Mouse (Mus musculus): ENCODE measurements around the gene Nav2. TPM values are rescaled to one million over a fixed set of nuclear protein-coding genes. Genes with fewer than 3 reads are reported as not detected.

Nav2 gene
- total RNA-seq, 2 experiments from 2014 or later, result 77.4 to 100 TPM

DNA sequence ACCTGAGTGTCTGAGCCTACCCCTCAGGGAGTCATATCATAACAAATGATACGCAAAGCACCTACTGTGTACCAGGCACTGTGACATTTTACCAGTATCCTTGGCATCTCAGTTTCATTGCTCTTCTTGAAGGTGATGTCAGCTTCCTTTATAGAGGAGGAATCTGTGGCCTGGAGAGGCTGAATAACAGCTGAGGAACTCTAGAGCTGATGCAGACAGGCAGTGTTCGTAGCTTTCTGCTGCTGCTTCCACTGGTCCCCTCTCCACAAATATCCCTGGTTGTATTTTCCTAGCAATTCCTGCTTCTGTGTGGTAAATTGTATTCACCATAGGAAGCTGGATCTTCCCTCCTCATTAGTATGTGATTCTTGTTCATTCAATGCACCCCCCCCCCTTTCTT is 462.8 kb downstream of the Nav2 start:
- DNase-seq, result no peak

DNA sequence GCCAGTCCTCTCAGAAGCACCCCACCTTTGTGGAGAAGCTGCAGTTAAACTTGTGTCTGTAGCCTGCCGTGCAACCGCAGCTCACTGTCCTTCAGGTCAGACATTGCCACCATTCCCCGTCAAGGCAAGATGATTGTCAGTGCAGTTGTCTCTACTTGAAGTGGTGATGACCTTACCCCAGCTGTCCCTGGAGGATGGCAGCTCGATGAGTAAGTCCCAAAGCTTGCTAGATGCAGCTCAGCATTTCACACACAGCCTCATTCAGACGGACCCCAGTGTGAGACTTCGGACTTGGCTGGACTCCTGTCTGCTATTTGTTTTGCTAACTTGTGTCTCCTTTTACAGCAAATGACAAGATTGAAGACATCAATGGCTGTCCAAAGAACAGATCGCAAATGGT is 463.5 kb downstream of the Nav2 start:
- DNase-seq, result no peak

DNA sequence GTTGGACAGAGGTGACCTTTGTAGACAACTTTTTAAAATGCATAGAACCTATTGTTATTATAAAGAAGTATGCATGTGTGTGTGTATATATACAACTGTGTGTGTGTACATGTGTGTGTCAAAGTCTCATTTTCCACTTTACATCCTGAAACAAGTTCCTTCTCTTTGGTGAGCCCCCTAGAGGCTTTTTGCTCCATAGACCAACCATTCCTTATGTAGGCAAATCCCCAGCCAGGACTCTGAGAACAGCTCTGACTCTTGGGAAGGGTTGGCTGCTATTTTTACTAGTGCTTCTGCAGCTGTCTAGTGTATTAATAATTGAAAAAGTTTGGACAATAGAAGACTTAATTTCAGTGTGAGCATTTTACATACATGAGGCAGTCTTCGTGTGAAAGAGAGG is 464.7 kb downstream of the Nav2 start:
- DNase-seq, result no peak

DNA sequence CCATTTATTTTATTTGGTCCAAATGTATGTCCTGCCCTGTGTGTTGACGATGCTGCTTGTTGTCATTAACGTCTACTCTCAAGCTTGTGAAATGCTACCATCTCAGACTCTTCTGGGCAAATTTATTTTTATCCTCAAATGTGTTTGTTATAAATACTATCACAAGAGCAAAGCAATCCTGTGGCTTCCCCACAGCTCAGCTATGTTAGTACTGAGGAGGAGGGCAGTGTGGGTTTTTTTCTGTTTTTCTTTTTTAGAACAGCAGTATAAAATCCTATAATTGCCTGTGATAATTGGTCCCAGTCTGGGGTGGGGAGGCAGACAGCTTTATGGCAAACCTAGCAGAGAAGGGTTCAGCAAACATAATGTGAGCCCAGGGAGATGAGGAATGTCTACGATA is 465.1 kb downstream of the Nav2 start:
- DNase-seq, result no peak

DNA sequence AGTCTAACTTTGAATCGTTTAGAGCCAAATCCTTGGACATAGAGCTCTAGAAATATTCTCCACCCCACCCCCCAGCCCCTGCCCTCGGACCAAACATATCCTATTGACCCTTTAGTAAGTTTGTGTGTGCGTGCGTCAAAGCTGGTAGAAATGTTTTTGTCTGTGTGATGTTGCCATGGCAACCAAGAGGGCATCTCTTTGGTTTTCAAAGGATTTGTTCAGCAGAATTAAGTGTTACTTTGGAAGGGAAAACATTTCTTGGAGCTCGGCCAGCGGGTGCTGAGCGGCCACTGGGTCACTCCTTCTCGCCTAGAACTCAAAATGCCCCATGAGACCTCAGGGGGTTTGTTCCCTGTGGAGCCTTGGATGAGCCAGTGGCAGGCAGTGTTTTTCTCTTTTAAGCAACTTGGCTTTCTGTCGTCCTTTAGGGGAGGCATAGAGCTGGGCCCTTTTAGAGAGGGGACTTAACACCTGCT is 467.0 kb downstream of the Nav2 start:
- DNase-seq, result no peak

DNA sequence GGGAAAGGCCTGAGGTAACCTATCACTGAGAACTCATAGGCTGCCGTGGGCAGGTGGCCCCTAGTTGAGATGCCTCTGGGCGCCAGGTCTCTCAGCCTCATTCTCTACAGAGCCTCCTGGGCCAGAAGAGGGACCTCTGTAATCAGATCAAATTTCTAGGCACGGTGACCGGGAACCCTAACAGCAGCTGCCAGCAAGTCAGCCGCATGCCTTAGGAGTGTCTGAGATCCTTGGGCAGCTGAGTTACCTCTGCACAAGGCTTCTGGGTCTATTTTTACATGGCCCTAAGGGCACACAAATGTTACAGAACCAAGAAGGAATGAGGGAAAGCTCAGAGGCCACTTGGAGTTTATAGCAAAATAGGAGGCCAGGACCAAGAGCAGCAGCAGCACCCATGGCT is 470.1 kb downstream of the Nav2 start:
- DNase-seq, result no peak

DNA sequence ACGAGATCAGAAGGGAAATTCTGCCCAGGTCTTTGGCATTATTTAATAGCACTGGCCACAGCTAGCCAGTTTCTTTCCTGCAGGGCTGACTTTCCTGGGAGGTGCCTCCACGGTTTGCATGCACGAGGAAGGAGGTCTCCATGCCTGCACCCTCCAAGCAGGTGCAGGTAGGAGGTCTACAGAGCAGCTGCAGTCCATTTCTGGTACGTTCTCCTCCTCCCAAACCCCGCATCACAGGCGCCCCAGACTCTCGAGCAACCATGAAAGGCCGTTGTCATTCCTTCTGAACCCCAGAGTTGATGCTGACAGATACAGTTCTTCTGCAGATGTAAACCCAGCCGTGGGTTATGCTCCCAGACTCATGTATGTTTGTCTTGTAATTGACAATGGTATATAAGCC is 472.4 kb downstream of the Nav2 start:
- no peak for DNase-seq

DNA sequence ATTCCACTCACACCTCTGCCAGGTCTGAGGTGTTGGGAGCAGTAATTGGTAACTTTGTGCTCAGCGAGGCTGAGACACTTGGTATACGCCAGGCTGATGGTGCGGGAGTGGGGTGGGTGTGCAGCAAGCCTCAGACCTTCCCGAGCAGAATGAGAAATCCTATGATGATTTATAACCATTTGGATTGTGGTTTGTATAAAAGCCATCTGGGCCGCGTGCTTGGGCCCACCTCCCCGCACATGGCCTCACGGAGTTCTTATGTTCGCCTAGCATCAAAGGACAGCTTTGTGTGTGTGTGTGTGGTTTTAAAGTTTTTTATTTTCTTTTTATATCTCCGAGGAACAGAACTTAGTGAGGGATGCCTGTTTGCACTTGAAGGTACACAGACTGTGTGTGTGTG is 474.4 kb downstream of the Nav2 start:
- DNase-seq, result peak; percentile 50 to 60

DNA sequence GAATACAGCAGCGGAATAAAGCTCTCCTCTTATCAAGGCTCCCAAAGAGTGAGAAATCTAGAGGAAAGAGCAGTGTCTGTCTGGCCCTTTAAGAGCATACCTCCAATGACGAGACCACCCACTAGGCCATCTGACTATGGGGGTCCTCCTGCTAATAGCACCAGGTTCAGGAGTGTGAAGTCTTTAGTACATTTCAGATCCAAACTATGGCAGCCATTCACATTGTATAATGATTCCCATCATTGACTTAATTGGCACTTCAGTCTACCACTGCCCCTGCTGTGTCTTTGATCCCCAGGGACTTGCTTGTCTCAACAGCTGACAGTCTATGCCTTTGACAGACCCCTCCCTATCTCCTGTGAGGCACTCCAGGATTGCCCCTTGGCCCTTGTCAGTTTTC is 479.6 kb downstream of the Nav2 start:
- no peak for DNase-seq

DNA sequence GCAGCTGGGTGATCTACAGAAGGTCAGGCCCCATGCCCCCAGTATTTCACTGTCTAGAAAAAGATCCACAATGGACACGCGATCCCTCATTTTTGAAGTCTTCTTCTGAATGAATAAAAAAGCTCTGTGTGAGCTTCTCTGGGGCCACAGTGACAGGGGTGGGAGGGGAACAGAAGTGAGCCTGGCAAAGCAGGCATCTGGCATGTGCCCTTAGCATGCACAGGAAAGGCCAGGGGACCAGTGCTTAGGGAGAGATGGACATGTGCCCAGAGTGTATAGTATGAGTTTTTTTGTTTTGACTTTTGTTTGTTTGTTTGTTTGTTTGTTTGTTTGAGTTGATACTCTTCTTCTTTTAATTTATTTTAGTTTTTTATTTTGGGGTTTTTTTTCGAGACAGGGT is 481.8 kb downstream of the Nav2 start:
- no peak for DNase-seq

DNA sequence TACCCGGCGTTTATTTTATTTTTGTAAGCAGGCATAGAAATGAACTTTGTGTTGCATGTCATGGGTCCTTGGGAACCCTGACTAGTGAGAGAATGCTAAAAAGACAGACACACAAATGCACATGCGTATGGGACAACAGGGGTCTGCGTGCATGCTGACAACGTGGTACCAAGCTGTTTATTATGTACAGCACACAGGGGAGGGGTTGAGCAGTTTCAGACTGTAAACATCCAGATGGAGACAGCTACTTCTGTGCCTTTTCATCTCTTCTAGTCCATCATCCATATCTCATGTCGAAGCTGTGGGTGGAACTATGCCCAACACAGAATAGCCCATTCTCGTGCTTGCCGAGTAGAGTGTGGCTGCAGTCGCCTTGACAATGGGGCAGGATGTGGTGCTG is 482.3 kb downstream of the Nav2 start:
- DNase-seq, result no peak

DNA sequence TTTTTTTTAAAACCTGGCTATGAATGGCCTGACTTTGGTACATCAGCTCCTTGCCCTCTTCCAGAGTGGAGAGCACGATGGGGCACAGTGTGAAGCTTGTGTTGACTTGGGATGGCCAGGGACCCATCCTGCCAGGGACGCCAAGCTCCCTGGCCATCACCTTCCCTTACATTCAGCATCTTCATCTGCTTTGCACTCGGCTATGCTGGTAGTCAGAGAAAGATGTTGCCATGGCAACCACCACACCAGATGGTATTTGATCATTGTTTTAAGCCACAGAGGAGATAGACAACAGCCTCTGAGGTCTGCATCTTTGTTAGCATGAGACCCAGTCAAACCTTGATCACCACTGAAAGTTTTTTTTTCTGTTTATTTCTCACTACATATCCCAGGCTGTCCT is 483.7 kb downstream of the Nav2 start:
- peak in 1 of 2 experiments; percentile 64 for DNase-seq

DNA sequence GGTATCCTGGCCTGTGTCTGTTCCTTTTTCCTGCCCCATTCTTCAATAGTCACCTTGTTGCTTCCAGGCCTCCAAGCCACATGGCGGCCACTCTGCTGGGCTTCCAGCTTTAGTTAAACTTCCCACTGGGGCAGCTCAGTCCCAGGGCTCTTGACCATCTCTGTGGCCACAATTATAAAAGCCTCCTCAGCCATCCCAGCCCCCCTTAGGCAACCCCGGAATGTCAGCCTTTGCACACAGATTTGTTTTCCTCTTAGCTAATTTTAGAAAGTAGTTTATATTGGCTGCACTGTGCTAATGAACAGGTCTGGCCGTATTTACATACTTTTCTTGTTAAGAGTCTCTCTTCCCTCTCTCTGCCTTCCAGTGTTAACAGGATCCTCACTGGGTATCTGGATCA is 484.3 kb downstream of the Nav2 start:
- no peak for DNase-seq

DNA sequence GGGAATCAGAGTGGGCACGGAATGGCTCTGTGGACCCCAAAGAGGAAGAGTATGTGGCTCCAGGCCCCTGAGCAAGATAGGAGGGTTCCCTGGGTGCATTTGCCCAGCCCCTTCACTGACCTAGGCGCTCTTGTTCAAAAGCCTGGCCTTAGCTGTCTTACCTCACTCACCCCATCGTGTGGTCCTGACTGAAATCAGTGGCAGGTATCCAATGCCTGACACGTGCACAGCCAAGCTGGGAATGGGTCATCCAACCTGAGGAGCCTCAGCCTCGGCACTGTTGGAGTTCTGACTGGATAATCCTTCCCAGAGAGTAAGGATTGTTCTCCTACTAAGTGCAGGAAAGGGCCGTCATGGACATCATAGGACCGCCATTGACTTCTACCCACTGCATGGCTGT is 485.3 kb downstream of the Nav2 start:
- DNase-seq, result no peak

DNA sequence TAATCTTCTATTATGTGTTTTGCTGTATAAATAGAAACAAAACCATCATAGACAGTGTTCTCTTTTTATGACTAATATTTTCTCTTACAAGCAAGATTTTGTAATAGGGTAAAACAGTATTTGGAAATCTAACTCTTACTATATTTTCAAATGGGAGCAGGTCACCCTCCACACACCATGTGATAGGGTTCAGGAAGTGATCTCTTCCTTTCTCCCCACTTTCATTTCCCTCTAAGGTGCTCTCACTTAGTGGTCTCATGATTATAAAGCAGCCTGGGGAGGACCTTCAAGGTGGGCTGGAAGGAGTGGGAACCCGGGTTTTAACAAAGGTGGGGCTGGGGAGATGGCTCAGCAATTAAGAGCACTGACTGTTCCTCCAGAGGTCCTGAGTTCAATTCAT is 487.7 kb downstream of the Nav2 start:
- DNase-seq, result no peak

DNA sequence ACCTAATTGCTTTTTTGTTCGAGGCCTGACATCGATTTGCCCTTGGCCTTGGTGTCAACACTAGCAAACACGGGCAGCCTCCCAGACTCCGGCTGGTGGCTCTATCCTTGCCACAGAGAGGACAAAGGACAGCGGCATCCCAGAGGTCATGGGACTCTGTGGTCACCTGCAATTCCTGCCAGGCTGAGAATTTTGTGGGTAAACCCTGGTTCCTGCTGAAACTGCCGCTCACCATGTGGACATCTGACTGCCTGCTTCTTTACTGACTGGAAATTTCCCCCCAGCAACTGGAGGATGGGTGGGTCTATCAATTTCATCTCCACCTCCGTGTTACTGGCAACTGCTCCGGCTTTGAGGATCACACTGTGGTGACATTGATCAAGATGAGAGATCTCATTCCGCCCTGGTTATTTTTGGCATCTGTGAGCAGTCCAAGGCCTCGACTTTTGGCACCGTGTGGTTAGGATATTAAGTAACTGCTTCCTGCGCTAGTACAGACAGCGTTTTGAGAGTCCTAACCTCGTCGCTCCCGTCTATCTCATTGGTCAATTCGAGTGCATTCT is 489.0 kb downstream of the Nav2 start:
- no peak for DNase-seq

DNA sequence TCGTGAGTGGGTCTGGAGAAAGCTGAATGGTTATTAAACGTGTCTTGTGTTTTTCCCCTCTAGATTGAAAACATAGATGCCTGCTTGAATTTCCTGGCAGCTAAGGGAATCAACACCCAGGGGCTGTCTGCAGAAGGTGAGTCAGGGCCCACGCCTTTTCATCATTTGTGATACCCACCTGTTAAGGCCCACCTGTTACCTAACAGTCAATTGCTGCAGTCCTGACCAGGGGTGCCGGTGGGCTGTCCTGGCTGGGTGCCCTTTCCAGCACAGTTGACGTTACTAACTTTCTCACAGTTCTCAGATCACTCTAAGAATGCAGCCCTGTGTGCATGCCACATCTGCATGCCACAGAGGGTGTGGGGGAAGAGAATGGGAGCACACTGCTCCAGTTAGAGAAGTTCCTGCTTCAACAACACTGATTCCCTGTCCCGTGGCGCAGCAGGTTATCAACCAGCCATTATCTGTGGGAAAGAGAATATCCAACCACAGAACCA is 489.6 kb downstream of the Nav2 start:
- no peak for DNase-seq

DNA sequence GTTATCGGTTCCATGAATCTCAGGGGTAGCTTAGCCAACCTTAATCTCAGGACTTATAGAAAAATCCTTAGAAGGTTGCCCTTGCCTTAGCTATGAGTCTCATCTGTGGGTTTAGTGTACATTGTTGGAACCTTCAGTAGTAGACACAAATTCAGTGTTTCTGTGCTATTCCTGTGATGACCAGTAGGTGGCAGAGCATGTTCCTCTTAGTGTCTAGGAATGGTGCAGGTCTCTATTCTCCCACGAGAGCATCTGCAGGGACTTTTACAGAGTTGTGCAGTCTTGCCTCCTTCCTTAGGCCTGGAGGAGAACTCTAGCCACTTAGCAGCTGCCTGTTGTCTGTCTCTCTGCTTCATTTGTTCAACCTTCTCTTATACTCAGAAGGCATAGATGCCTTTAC is 490.8 kb downstream of the Nav2 start:
- DNase-seq, result peak in 1 of 2 experiments; percentile 61

DNA sequence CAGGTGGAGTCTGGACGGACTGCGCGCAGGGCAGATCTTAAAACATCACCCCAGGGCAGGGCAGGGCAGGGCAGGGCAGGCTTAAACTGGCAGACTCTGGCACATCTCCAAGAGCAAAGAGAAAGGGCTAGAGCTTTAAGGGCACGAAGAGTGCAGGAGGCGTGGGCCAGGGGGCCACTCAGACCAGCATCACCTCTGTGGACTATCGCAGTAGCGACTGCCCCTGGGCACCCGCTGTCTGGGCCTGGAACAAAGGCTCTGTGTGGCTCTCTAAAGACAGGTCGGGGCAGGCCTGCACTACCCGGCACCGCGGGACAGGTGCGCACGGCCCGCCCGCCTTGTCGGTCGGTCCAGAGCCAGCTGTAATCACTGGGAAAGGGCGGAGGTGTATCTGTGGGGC is 491.9 kb downstream of the Nav2 start:
- no peak for DNase-seq

DNA sequence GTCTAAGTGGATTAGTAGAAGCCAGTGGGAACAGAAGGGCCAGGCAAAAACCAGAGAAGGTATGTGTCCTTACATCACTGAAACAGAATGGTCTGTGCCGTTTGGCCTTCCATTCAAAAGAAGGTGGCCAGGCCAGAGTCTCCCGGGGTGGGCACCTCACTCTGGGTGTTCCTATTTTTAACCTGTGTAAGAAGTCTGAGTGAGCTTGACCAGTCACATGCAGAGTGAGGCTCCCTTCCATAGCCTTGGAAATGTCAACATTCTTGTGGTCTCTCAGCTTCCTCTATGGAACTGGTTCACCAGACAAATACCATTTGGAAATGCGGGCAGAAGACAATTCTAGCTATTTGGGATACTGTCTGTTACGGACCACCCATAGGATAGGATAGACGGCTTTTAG is 494.0 kb downstream of the Nav2 start:
- no peak for DNase-seq

DNA sequence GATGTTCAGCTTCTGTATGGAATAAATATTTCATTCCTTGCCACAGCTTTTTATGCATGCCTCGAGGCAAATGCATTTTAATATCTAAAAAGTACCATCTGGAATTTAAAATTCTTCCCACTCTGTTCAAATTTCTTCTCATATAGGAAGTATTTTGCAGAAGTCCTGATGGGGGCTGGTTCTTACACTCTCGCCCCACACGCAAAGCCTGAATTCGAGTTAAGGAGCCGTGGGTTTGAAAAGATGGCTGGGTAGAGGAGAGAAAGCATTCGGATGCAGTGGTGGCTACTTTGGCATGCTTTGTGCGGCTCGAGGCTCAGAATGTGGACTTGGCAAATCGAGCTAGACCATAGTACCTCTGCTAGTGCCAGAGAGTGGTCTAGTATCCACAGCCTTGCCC is 499.2 kb downstream of the Nav2 start:
- no peak for DNase-seq

DNA sequence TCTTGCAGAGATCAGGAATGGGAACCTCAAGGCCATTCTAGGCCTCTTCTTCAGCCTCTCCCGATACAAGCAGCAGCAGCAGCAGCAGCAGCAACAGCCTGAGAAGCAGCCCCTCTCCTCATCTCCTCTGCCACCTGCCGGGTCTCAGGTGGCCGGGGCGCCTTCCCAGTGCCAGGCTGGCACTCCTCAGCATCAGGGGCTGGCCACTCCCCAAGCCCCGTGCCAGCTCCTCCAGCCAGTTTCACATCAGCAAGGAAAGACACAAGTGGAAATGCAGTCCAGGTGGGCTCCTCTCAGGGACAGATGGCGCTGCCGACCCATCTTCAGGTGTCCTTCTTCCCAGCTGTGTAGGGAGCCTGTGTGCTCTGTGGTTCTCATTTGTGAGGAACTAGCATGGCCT is 500.1 kb downstream of the Nav2 start:
- DNase-seq, result no peak

DNA sequence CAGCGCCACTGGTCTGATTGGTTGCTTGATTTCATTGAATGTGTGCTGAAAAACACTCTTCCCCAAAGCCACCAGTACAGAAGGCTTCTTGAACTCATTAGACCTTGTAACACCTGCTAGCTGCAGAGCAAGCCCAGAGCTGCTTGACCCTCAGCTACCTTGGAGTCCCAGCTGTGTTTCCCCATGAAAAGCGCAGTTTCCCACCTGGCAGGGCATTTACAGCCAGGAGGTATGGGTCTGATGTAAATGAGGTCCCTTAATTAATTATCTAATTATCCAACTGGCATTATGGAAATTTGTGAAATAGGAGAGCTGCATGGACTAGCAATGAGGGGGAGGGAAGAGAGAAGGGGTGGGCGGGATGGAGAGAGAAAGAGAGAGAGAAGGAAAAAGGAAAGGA is 500.7 kb downstream of the Nav2 start:
- DNase-seq, result no peak

DNA sequence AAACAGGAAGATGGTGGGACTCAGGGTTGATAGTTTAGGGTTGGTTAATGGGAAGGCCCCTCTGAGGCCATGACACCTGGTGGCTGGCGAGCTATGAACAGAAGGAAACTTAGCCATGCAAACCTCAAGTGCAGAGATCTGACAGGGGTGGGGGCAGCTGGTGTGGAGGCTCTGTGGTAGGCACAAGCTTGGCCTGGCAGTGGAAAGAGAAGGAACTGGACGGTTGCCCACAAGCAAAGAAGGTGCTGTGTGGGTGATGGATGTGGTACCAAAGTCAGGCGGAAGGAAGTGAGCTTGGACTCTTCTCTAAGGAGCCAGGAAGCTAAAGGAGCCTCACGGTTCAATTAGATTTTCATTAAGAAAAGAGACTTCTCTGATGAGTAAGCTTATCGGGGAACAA is 501.7 kb downstream of the Nav2 start:
- DNase-seq, result no peak

DNA sequence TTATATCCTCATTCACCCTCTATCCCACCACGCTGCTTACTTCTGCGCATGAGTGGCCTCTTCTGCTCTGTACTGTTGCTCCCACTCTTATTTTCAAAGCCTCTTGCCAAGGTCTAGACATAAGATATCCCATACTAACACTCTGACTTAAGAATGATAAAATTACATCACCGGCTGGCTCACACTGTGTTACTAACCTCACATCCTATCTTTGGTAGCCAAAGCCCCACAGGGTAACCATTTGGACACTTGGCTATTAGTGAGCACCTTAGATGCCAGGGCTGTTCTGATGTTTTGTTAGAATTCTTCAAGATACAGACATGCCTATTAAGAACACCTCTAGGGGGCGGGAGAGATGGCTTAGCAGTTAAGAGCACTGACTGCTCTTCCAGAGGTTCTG is 502.4 kb downstream of the Nav2 start:
- DNase-seq, result no peak
